Mouse (Mus musculus): ENCODE data around the gene Bcl7b.

DNA sequence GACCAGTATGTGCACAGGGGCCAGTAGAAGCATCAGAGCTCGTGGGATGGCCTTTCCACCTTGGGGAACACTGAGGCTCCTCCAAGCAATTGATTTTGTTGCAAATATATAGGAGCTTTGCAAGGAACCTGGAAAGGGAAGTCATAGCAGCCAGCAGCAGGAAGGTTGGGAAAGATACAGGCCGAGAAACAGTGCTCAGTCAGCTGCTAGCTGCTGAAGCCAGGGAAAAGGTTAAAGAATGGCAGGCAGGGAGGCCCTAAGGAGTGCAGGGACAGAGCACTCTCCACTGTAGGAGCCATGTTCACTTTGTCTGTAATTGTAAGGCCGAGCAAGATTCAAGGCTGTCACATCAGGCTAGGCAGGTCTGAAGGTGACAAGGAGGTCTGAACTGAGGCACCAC is 10.4 kb downstream of the Bcl7b start:
- TF ChIP-seq CTCF (IDR thresholded peaks at IDR 0.05; ENCODE audit: low read depth, low read length), result no peak
- TF ChIP-seq POLR2A (IDR thresholded peaks at IDR 0.05; ENCODE audit: borderline replicate concordance, low read depth, low read length), result no peak
